Mouse (Mus musculus) kidney, adult 9 months (tissue): ENCODE measurements around the gene Prkag2.

ENCODE experiments used
- DNase-seq: peaks from one replicate; pipeline ENCODE4 v3.0.0; 2022

Gene Prkag2

DNA sequence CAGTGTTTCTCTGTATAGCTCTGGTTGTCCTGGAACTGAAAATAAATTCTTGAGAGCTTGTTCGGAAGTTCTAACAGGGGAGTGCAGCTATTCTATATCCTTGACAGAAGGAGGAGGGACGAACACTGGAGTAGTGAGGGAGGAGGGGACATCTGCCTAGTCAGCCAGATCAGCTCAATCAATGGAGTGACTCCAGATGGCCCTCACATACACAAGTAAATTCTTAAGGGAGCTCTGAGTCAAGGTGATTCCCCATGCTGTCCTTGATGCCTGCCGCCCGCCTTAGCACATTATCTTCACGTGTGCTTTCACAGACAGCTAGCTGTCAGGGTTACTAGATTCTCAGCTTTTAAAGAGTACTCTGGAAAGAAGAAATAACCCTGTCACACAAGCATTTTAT, 279.8 kb downstream of the Prkag2 start:
- no peak for DNase-seq

DNA sequence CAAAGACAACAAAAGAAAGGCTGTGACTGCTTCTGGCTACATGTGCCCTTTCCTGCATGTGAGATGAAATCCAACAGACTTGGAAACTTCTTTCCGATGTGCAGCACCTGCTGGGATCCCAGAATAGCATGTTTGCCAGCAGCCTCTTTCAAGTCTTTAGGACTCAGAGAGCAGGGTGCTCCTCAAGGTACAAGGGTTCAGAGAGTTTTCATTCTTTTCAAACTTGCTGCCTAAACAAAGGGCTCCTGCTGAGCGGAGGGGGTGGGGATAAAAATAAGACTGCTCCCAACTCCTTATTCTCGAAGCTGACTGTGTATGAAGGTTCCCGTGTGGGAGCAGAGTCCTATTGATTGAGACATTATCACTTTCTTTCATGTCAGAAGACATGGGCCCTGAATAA, 283.3 kb downstream of the Prkag2 start:
- no peak for DNase-seq

DNA sequence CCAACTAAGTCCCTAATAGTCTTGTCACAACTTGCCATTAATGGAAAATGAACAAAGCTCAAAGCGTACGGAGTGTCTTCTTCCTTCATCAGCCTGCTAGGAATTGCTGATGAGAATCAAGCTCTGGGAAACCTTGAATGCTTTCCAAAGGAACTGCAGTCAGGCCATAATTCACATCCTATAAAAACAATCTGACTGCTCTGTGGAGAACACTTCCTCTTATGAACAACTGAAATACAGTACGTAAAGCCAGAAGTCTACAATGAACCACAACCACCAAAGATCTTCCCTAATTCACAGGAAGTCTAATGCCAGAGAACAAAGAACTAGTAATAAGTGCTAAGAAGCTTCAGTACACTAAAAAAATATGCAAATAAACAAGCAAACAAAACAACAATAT, 286.5 kb downstream of the Prkag2 start:
- DNase-seq: peak; percentile 35

DNA sequence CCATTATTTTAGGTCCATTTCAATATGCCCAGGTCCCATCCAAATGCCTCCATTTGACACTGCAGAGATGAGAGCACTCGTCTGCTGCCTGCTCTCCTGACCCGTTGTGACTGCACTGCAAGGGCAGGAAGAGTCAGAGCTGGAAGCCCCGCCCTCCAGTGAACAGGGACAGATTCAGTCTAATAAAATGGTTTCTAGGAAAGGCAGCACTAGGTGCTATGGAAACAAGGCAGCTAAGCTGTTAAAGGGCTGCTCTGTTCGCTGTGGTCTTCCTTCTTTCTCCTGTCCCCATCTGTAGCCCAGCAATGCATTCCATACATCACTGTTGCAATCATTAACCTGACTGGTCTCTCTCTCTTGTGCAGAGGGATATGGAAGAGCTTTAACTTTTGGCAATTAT, 287.4 kb downstream of the Prkag2 start:
- DNase-seq: no peak
